Mouse (Mus musculus) hindbrain, postnatal 0 days (tissue): ENCODE measurements around the gene Smg6. TPM values are rescaled to one million over a fixed set of nuclear protein-coding genes. Genes with fewer than 3 reads are reported as not detected.

Source experiments
- ATAC-seq: fragments of 200-750 bp; cut with Nextera tagmentation; 2 replicates; pipeline ENCODE4 v1.8.0; 2017; ENCODE audit warnings: mild to moderate bottlenecking, moderate TSS enrichment, moderate library complexity
- DNase-seq: peaks from one replicate; pipeline ENCODE4 v3.0.0-alpha.2; 2015; ENCODE audit warnings: low spot score
- H3K27ac ChIP-seq: fragments of 300-500 bp; sonication (generic); 2 replicates; pipeline ENCODE4 v1.5.1; 2014; ENCODE audit warnings: mild to moderate bottlenecking
- H3K27me3 ChIP-seq: fragments of 300-500 bp; sonication (generic); 2 replicates; pipeline ENCODE4 v1.6.1; 2014; ENCODE audit warnings: low read length, mixed read lengths; ENCODE audit not compliant: insufficient read depth
- H3K36me3 ChIP-seq: fragments of 300-500 bp; sonication (generic); 2 replicates; pipeline ENCODE4 v1.6.1; 2014; ENCODE audit warnings: low read length, mixed read lengths; ENCODE audit not compliant: insufficient read depth
- H3K4me1 ChIP-seq: fragments of 300-500 bp; sonication (generic); 2 replicates; pipeline ENCODE4 v1.6.1; 2014; ENCODE audit warnings: antibody characterized with exemption, low read length, mixed read lengths; ENCODE audit not compliant: insufficient read depth
- H3K4me2 ChIP-seq: fragments of 300-500 bp; sonication (generic); 2 replicates; pipeline ENCODE4 v1.6.1; 2014; ENCODE audit warnings: low read depth, mild to moderate bottlenecking, low read length, moderate library complexity, mixed read lengths
- H3K4me3 ChIP-seq: fragments of 300-500 bp; sonication (generic); 2 replicates; pipeline ENCODE4 v1.5.1; 2014; ENCODE audit warnings: low read length
- H3K9ac ChIP-seq: fragments of 300-500 bp; sonication (generic); replicated peaks from 2 replicates; pipeline ENCODE4 v1.6.1; 2014; ENCODE audit warnings: mild to moderate bottlenecking, low read length, moderate library complexity, mixed read lengths
- H3K9me3 ChIP-seq: fragments of 300-500 bp; sonication (generic); 2 replicates; pipeline ENCODE4 v1.6.1; 2016; ENCODE audit warnings: low read length, mixed read lengths
- CTCF ChIP-seq: IDR thresholded peaks from 2 replicates; pipeline ENCODE4 v1.5.1; 2016; ENCODE audit warnings: antibody characterized with exemption, control low read depth, low read depth
- WGBS: fragments of 180-500 bp; shearing (Covaris S2); extraction: QIAGEN DNeasy Blood & Tissue Kit; methylation state at CpG from one replicate; pipeline ENCODE4 v1.1.7; 2014; 5-methylcytosine and 5-hydroxymethylcytosine counted together
- polyA plus RNA-seq: library from polyadenylated mRNA; unstranded; fragments of >200 nt; fragmentation: Nextera tagmentation; extraction: Ambion mirVana; gene quantifications from 2 replicates; pipeline ENCODE4 v1.2.1, GENCODE M21; 2015
- total RNA-seq: library from RNA; depleted of rRNA; stranded (reverse); fragments of >200 nt; gene quantifications from 2 replicates; pipeline ENCODE4 v1.2.3, GENCODE M21; 2014

Gene Smg6
- total and polyA plus RNA-seq, 2 experiments from 2014 or later = 10.0 to 27.8 TPM

GRCm38 (mm10) chr11:75160954-75161353 is 235.3 kb downstream of the Smg6 start:
- Histone ChIP-seq H3K4me2 (no peak overlapping the region), H3K4me1 (no peaks in the 10 kb centered on the region), H3K27ac (no peak overlapping the region), H3K27me3 (peaks cover 19% of the 10 kb centered on the region), H3K9ac (no peak overlapping the region), H3K4me3 (no peak overlapping the region), H3K36me3 (peaks cover 11% of the 10 kb centered on the region; the same call in 1 of the 2 replicates), H3K9me3 (no peaks in the 10 kb centered on the region)
- no peak for ATAC-seq
- no peak for TF ChIP-seq CTCF
- WGBS = 78% methylated on average over 7 of the region's 7 CpGs
- no peak for DNase-seq

GRCm38 (mm10) chr11:75161417-75162008 is 235.9 kb downstream of the Smg6 start:
- Histone ChIP-seq H3K9me3 (no peaks in the 10 kb centered on the region), H3K4me2 (no peak overlapping the region), H3K27me3 (peaks cover 24% of the 10 kb centered on the region), H3K4me3 (no peak overlapping the region), H3K27ac (no peak overlapping the region), H3K36me3 (peaks cover 11% of the 10 kb centered on the region; the same call in 1 of the 2 replicates), H3K9ac (no peak overlapping the region), H3K4me1 (no peaks in the 10 kb centered on the region)
- ATAC-seq (no peak), DNase-seq (peak; percentile 26)
- TF ChIP-seq CTCF = no peak
- 63% methylated on average over 4 of the region's 4 CpGs for WGBS

GRCm38 (mm10) chr11:75162591-75163080 is 237.0 kb downstream of the Smg6 start:
- WGBS = 90% methylated on average over 12 of the region's 12 CpGs
- Histone ChIP-seq H3K4me1 (peaks cover 6% of the 10 kb centered on the region; the same call in 1 of the 2 replicates), H3K4me3 (no peak overlapping the region), H3K9me3 (no peaks in the 10 kb centered on the region), H3K27me3 (peaks cover 34% of the 10 kb centered on the region), H3K36me3 (peaks cover 11% of the 10 kb centered on the region; the same call in 1 of the 2 replicates), H3K4me2 (no peak overlapping the region), H3K27ac (no peak overlapping the region), H3K9ac (no peak overlapping the region)
- no peak for DNase-seq
- TF ChIP-seq CTCF = no peak
- no peak for ATAC-seq

GRCm38 (mm10) chr11:75163379-75163778 is 237.8 kb downstream of the Smg6 start:
- Histone ChIP-seq H3K27ac (no peak overlapping the region), H3K4me1 (peaks cover 7% of the 10 kb centered on the region; the same call in 1 of the 2 replicates), H3K9ac (no peak overlapping the region), H3K36me3 (peaks cover 11% of the 10 kb centered on the region; the same call in 1 of the 2 replicates), H3K27me3 (peaks cover 41% of the 10 kb centered on the region), H3K9me3 (no peaks in the 10 kb centered on the region), H3K4me3 (no peak overlapping the region), H3K4me2 (no peak overlapping the region)
- 84% methylated on average over 6 of the region's 6 CpGs for WGBS
- TF ChIP-seq CTCF = no peak
- DNase-seq = no peak
- no peak for ATAC-seq

GRCm38 (mm10) chr11:75164051-75164450 is 238.4 kb downstream of the Smg6 start:
- H3K27ac ChIP-seq = no peak overlapping the region
- no peaks in the 10 kb centered on the region for H3K9me3 ChIP-seq
- 85% methylated on average over 2 of the region's 2 CpGs for WGBS
- H3K4me2 ChIP-seq = no peak overlapping the region
- ATAC-seq = no peak
- DNase-seq = no peak
- H3K4me1 ChIP-seq = peaks cover 13% of the 10 kb centered on the region; the same call in 1 of the 2 replicates
- TF ChIP-seq CTCF = no peak
- H3K4me3 ChIP-seq = no peak overlapping the region
- H3K27me3 ChIP-seq = peaks cover 46% of the 10 kb centered on the region
- H3K36me3 ChIP-seq = peaks cover 11% of the 10 kb centered on the region; the same call in 1 of the 2 replicates
- H3K9ac ChIP-seq = no peak overlapping the region

- no peak overlapping the region for H3K9ac ChIP-seq
- no peak overlapping the region for H3K27ac ChIP-seq
- no peaks in the 10 kb centered on the region for H3K9me3 ChIP-seq
- H3K36me3 ChIP-seq = peaks cover 10% of the 10 kb centered on the region; the same call in 1 of the 2 replicates
- H3K27me3 ChIP-seq = peaks cover 49% of the 10 kb centered on the region
- peak; percentile 40 for TF ChIP-seq CTCF
- DNase-seq (no peak), ATAC-seq (no peak)
- H3K4me1 ChIP-seq = peaks cover 13% of the 10 kb centered on the region; the same call in 1 of the 2 replicates
- 21% methylated on average over 15 of the region's 15 CpGs for WGBS
- no peak overlapping the region; the same call in 1 of the 2 replicates for H3K4me2 ChIP-seq
- H3K4me3 ChIP-seq = no peak overlapping the region
These were observed 239.1 kb downstream of the Smg6 start for GRCm38 (mm10) chr11:75164750-75165149.
